Mouse (Mus musculus) embryonic facial prominence, embryonic 13.5 days (tissue): Measurements from ENCODE around the gene Cxcl13. TPM values are rescaled to one million over a fixed set of nuclear protein-coding genes. Genes with fewer than 3 reads are reported as not detected.

Experiments used
- ATAC-seq: fragments of 200-750 bp; cut with Nextera tagmentation; 2 replicates; pipeline ENCODE4 v1.8.0; 2017; ENCODE audit warnings: low read depth; ENCODE audit not compliant: insufficient number of reproducible peaks, insufficient read depth, low FRiP score, low TSS enrichment
- H3K27ac ChIP-seq: fragments of 300-500 bp; sonication (generic); 2 replicates; pipeline ENCODE4 v1.5.1; 2015; ENCODE audit warnings: moderate library complexity, mild to moderate bottlenecking, inconsistent platforms
- H3K27me3 ChIP-seq: fragments of 300-500 bp; sonication (generic); 2 replicates; pipeline ENCODE4 v1.6.1; 2015; ENCODE audit warnings: mild to moderate bottlenecking, inconsistent platforms
- H3K36me3 ChIP-seq: fragments of 300-500 bp; sonication (generic); 2 replicates; pipeline ENCODE4 v1.6.1; 2015; ENCODE audit warnings: mild to moderate bottlenecking, inconsistent platforms
- H3K4me1 ChIP-seq: fragments of 300-500 bp; sonication (generic); 2 replicates; pipeline ENCODE4 v1.6.1; 2015; ENCODE audit warnings: inconsistent platforms
- H3K4me2 ChIP-seq: fragments of 300-500 bp; sonication (generic); 2 replicates; pipeline ENCODE4 v1.6.1; 2015; ENCODE audit warnings: moderate library complexity, mild to moderate bottlenecking, inconsistent platforms
- H3K4me3 ChIP-seq: fragments of 300-500 bp; sonication (generic); 2 replicates; pipeline ENCODE4 v1.5.1; 2015; ENCODE audit warnings: mild to moderate bottlenecking, inconsistent platforms
- H3K9ac ChIP-seq: fragments of 300-500 bp; sonication (generic); 2 replicates; pipeline ENCODE4 v1.6.1; 2015; ENCODE audit warnings: mild to moderate bottlenecking, inconsistent platforms
- H3K9me3 ChIP-seq: fragments of 300-500 bp; sonication (generic); 2 replicates; pipeline ENCODE4 v1.6.1; 2016; ENCODE audit warnings: inconsistent platforms
- WGBS: fragments of 180-500 bp; shearing (Covaris S2); methylation state at CpG from one replicate; pipeline ENCODE4 v1.1.7; 2015; ENCODE audit warnings: mixed read lengths; 5-methylcytosine and 5-hydroxymethylcytosine counted together
- polyA plus RNA-seq: library from polyadenylated mRNA; unstranded; fragments of >200 nt; fragmentation: Nextera tagmentation; extraction: Ambion mirVana; gene quantifications from 2 replicates; pipeline ENCODE4 v1.2.1, GENCODE M21; 2015

The Cxcl13 gene
- polyA plus RNA-seq, 1 experiment from 2014 or later, result 1.4 TPM

DNA sequence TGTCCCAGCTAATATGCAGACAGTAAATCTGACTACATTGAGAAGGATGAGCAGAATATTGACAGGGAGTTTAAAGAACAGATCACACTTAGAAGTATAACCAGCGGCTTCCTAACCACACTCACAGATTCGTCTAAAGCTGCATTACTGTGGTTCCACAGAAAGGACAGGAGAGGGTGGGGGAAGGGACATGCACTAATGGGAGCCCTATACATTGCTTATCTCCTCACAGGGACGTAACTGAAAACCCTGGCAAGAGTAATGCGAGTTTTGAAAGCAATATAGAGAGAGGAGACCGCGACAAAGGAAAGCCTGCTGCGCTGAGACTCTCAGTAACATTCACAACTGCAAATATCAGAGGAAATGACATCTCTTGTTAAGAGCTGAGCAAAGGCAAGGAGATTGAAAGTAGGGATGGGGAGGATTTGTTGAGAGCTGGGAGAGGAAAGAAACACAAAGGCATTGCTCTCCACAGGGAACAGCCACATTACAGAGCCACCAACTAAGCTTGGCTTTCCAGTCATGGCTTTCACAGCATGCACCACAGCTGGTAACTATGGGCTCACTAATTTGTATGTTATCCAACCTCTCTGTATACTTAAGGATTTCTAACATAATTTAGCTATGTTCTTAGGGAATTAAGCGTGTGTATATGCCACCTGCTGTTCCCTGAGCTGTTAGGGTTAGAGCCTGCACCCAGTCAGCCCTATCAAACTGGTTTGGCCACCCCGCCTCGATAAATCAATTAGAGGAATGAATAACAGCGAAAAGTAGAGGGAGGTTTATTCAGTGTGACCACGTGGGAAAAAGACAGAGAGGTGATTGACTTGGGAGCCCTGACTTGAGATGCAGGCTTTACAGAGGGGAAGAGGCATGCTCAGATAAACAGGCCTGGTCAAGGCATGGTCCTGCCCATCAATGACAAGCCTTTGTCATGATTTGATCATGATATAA lies 34.9 kb downstream of the Cxcl13 start:
- H3K27me3 ChIP-seq, result no peaks in the 10 kb centered on the region
- no peak overlapping the region for H3K4me2 ChIP-seq
- H3K4me1 ChIP-seq, result peaks cover 5% of the 10 kb centered on the region; the same call in 1 of the 2 replicates
- H3K9me3 ChIP-seq, result no peaks in the 10 kb centered on the region
- H3K4me3 ChIP-seq, result no peak overlapping the region
- ATAC-seq, result no peak
- H3K27ac ChIP-seq, result no peak overlapping the region
- H3K9ac ChIP-seq, result no peak overlapping the region
- 13% methylated on average over 12 of the region's 12 CpGs for WGBS
- H3K36me3 ChIP-seq, result no peaks in the 10 kb centered on the region

DNA sequence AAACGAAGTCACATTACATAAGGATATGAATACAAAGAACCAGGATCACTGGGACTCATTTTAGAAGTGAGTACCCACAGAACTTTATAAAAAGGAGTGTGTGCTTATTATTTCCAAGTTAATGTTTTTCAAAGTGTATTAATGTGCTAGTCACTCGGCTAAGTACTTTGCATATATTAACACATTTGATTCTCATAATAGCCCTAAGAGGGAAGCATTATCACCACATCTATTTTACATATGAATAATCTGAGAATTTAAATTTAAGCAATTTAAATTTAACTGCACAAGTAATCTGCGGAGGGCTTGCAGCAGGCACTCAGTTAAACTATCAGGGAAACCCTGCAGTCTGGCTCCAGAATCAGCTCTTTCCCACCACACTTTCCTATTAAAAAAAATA lies 40.5 kb downstream of the Cxcl13 start:
- H3K4me1 ChIP-seq, result no peaks in the 10 kb centered on the region
- H3K27me3 ChIP-seq, result no peaks in the 10 kb centered on the region
- H3K36me3 ChIP-seq, result no peaks in the 10 kb centered on the region
- H3K4me3 ChIP-seq, result no peak overlapping the region
- 82% methylated on average over 3 of the region's 3 CpGs for WGBS
- no peak overlapping the region for H3K9ac ChIP-seq
- H3K27ac ChIP-seq, result no peak overlapping the region
- no peak for ATAC-seq
- H3K9me3 ChIP-seq, result no peaks in the 10 kb centered on the region
- no peak overlapping the region for H3K4me2 ChIP-seq

DNA sequence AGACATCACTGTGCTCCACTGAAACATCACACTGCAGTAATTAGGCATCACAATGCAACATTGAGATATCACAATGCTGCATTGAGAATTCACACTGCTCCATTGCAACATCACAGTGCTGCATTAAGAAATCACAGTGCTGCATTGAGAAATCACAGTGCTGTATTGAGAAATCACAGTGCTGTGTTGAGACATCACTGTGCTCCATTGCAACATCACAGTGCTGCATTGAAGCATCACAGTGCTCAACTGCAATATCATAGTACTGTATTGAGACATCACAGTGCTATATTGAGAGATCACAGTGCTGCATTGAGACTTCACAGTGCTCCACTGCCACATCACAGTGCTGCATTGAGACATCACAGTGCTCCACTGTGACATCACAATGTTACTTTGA lies 46.6 kb downstream of the Cxcl13 start:
- Histone ChIP-seq H3K27me3 (no peaks in the 10 kb centered on the region), H3K4me1 (no peaks in the 10 kb centered on the region), H3K4me3 (no peak overlapping the region), H3K36me3 (no peaks in the 10 kb centered on the region), H3K27ac (no peak overlapping the region), H3K9me3 (no peaks in the 10 kb centered on the region), H3K4me2 (no peak overlapping the region), H3K9ac (no peak overlapping the region)
- no peak for ATAC-seq

DNA sequence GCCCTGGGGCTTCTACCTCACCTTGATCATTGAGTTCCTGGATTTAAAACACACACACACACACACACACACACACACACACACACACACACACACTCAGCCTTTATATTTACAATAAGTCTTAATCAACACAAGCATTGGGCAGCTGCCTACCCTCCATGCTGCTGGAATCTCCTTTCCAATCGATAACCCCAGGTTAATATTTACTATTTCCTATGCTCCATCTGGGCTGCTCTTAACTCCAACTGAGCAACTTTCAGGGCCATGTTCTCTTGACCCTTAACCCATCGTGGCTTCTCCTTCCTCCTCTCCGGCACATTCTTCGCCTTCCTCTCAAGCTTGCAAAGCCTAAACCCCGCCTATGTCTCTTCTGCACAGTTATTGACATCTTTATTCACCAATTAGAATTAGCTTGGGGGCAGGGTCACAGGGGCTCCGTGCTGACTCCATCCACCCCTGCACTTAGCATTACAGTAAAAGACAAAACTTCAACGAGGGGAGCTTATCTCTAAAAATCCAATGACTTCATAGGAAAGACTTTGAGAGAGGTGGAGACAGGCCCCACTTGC lies 51.6 kb downstream of the Cxcl13 start:
- no peak for ATAC-seq
- 65% methylated on average over 7 of the region's 7 CpGs for WGBS

GRCm38 (mm10) chr5:96009076-96009475 lies 52.3 kb downstream of the Cxcl13 start:
- no peaks in the 10 kb centered on the region for H3K36me3 ChIP-seq
- H3K9me3 ChIP-seq, result no peaks in the 10 kb centered on the region
- WGBS, result 84% methylated on average over 1 of the region's 1 CpGs
- H3K9ac ChIP-seq, result no peak overlapping the region
- no peak for ATAC-seq
- no peak overlapping the region for H3K27ac ChIP-seq
- no peak overlapping the region for H3K4me2 ChIP-seq
- H3K27me3 ChIP-seq, result no peaks in the 10 kb centered on the region
- no peaks in the 10 kb centered on the region for H3K4me1 ChIP-seq
- no peak overlapping the region for H3K4me3 ChIP-seq

More for the DNA sequence above, 51.6 kb downstream of the Cxcl13 start:
- Histone ChIP-seq H3K27ac (no peak overlapping the region), H3K9ac (no peak overlapping the region), H3K36me3 (no peaks in the 10 kb centered on the region), H3K4me3 (no peak overlapping the region), H3K9me3 (no peaks in the 10 kb centered on the region), H3K4me1 (no peaks in the 10 kb centered on the region), H3K4me2 (no peak overlapping the region), H3K27me3 (no peaks in the 10 kb centered on the region)

Other genes with a start within 250 kb of the Cxcl13 start
- gene Gm7978, start 220.8 kb upstream of the Cxcl13 start, polyA plus RNA-seq, result not detected in 2 replicates
- gene Gm7982, start 214.9 kb upstream of the Cxcl13 start, polyA plus RNA-seq, result not detected in 2 replicates
- not detected in 2 replicates for gene E330014E10Rik, start 181.0 kb upstream of the Cxcl13 start, polyA plus RNA-seq
- 20.4 and 24.5 TPM in 2 replicates for gene Cnot6l, start 207.2 kb downstream of the Cxcl13 start, polyA plus RNA-seq